Comparison of ENCODE assay signal across 19 mouse cellular contexts in the genomic region with DNA sequence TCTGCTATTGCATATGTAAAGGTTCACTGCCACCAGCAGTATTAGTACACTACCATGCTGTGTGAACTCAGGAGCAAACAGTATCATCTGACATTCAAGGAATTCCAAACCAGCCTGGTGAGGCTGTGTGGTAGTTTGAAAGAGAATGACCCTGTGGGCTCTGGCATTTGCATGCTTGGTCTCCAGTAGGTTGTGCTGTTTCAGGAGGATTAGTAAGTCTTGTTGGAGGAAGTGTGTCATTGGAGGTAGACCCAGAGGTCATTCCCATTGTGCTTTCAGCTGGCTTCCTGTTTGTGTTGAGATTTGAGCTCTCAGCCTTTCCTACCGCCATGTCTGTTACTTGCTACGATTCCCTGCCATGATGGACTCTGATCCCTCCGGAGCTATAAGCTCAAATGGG.
DNase-seq lines count a peak whose midpoint lies in the region; ATAC-seq and TF ChIP-seq lines count a peak whose summit lies in the region.
"Had no signal": no experiment of that assay in that cellular context is flagged by ENCODE, and none has a peak within 500 bp of the region (broad histone marks: within the 10 kb centered on the region; RNA-seq: fewer than 3 reads in every experiment).

No protein-coding gene starts in this region.

- peak; percentile 14; the same call in 1 of the 2 replicates for TF ChIP-seq CTCF in liver, postnatal 0 days (IDR thresholded peaks at IDR 0.05; ENCODE audit: low read depth)
- peak in 1 of 2 experiments; percentile 38; a peak in 2 of 4 replicates for TF ChIP-seq CTCF in CH12.LX (conservative IDR thresholded peaks at IDR 0.05 in 1 of 2, IDR thresholded peaks at IDR 0.05 in 1 of 2; ENCODE audit: low read depth in 2 of 2, low read length in 2 of 2)

- no peak for ATAC-seq in heart, embryonic 11.5 days (replicated peaks; ENCODE audit: insufficient number of reproducible peaks, low FRiP score, low TSS enrichment)
- ATAC-seq in liver, postnatal 0 days: no peak
- no peak for ATAC-seq in activated CD4-positive, CD25-positive, alpha-beta regulatory T cell, adult 4 months
- ATAC-seq: forebrain, embryonic 13.5 days; forebrain, postnatal 0 days; hindbrain, postnatal 0 days had no signal

- peak; percentile 34 for TF ChIP-seq RAD21 in CH12.LX (IDR thresholded peaks at IDR 0.05; ENCODE audit: low read depth, low read length)

- no peak for TF ChIP-seq POLR2A in CH12.LX (IDR thresholded peaks at IDR 0.05; ENCODE audit: low read depth, low read length)

- no peak overlapping the region for H3K27ac ChIP-seq in heart, embryonic 11.5 days (ENCODE audit: low read depth, low read length)
- H3K27ac ChIP-seq in liver, postnatal 0 days (ENCODE audit: low read depth): no peak overlapping the region
- no peak overlapping the region for H3K27ac ChIP-seq in CH12.LX (ENCODE audit: insufficient read depth, low read depth)
- H3K27ac ChIP-seq: forebrain, embryonic 13.5 days; hindbrain, embryonic 13.5 days; hindbrain, postnatal 0 days had no signal

- in situ Hi-C loops in CH12.LX (cut with MboI; ENCODE audit: low pct_ligation_motif_present, low pct_unique_long_range_greater_than_20kb, low sequenced_read_pairs): no loop called here

- H3K27me3 ChIP-seq in heart, embryonic 11.5 days (ENCODE audit: control insufficient read depth, insufficient read depth, low read length): no peaks in the 10 kb centered on the region
- no peaks in the 10 kb centered on the region for H3K27me3 ChIP-seq in liver, postnatal 0 days (ENCODE audit: insufficient read depth, low read length)
- H3K27me3 ChIP-seq in CH12.LX (replicated peaks): no peaks in the 10 kb centered on the region

- no peak for TF ChIP-seq EP300 in liver, postnatal 0 days (IDR thresholded peaks at IDR 0.05; ENCODE audit: low read depth)
- TF ChIP-seq EP300 in CH12.LX (IDR thresholded peaks at IDR 0.05; ENCODE audit: low read length): no peak

- WGBS in heart, embryonic 11.5 days (ENCODE audit: insufficient replicate concordance): 71% methylated on average over 3 of the region's 3 CpGs
- WGBS in liver, postnatal 0 days (ENCODE audit: insufficient replicate concordance): 71% methylated on average over 3 of the region's 3 CpGs

- H3K4me2 ChIP-seq in heart, embryonic 11.5 days: no peak overlapping the region
- H3K4me2 ChIP-seq in liver, postnatal 0 days (ENCODE audit: low read depth, low read length): no peak overlapping the region
- H3K4me2 ChIP-seq in CH12.LX (ENCODE audit: insufficient read depth, low read depth, poor library complexity, severe bottlenecking): no peak overlapping the region
- H3K4me2 ChIP-seq: forebrain, embryonic 13.5 days; hindbrain, embryonic 13.5 days had no signal

- peak; percentile 13 for DNase-seq in heart, adult 11 months
- DNase-seq in liver, postnatal 0 days: no peak
- DNase-seq in liver: no peak
- peak; percentile 24 for DNase-seq in CH12.LX (ENCODE audit: extremely low read depth)
- peak; percentile 79 for DNase-seq in R1 (ENCODE audit: low read depth, low spot score)
- DNase-seq: adrenal gland, adult 2 months; adrenal gland, postnatal 25 days; cerebellum, adult 18-20 months; cerebellum, adult 9-11 months; cerebellum, postnatal 36 days; forebrain, postnatal 0 days; gastrocnemius, postnatal 14 days; heart, postnatal 14 days had no signal

- no peaks in the 10 kb centered on the region for H3K36me3 ChIP-seq in heart, embryonic 11.5 days (ENCODE audit: control insufficient read depth, insufficient read depth, low read length)
- no peaks in the 10 kb centered on the region for H3K36me3 ChIP-seq in liver, postnatal 0 days (replicated peaks; ENCODE audit: insufficient read depth, low read length)
- H3K36me3 ChIP-seq in CH12.LX (replicated peaks in 1 of 2; ENCODE audit: control insufficient read depth in 1 of 2, insufficient read depth in 1 of 2, low read length in 1 of 2): no peaks in the 10 kb centered on the region
- H3K36me3 ChIP-seq: G1E; hindbrain, embryonic 13.5 days had no signal

- no peak overlapping the region for H3K9ac ChIP-seq in heart, embryonic 11.5 days (ENCODE audit: low read depth, low read length)
- H3K9ac ChIP-seq in liver, postnatal 0 days (replicated peaks): no peak overlapping the region
- H3K9ac ChIP-seq in CH12.LX (ENCODE audit: insufficient read depth, low read depth): no peak overlapping the region
- H3K9ac ChIP-seq: forebrain, embryonic 13.5 days; forebrain, postnatal 0 days; hindbrain, embryonic 13.5 days had no signal

- H3K4me1 ChIP-seq in heart, embryonic 11.5 days (ENCODE audit: control insufficient read depth, insufficient read depth, low read length): peaks cover 6% of the 10 kb centered on the region; the same call in 1 of the 2 replicates
- no peaks in the 10 kb centered on the region for H3K4me1 ChIP-seq in liver, postnatal 0 days (ENCODE audit: insufficient read depth)
- peaks cover 0 to 16% of the 10 kb centered on the region in 2 experiments; a peak in 2 of 4 replicates for H3K4me1 ChIP-seq in CH12.LX (ENCODE audit: control insufficient read depth in 1 of 2, insufficient read depth in 2 of 2)

- H3K4me3 ChIP-seq in heart, embryonic 11.5 days (ENCODE audit: low read depth, low read length): no peak overlapping the region
- no peak overlapping the region for H3K4me3 ChIP-seq in liver, postnatal 0 days (ENCODE audit: low read depth, low read length)
- no peak overlapping the region for H3K4me3 ChIP-seq in CH12.LX (replicated peaks in 1 of 3; ENCODE audit: low read depth in 2 of 3, low read length in 2 of 3, poor library complexity in 1 of 3)
- H3K4me3 ChIP-seq: forebrain, embryonic 13.5 days; hindbrain, embryonic 13.5 days had no signal

- no peaks in the 10 kb centered on the region for H3K9me3 ChIP-seq in heart, embryonic 11.5 days (replicated peaks; ENCODE audit: control insufficient read depth, low read length)
- H3K9me3 ChIP-seq in liver, postnatal 0 days (ENCODE audit: low read length): no peaks in the 10 kb centered on the region
- no peaks in the 10 kb centered on the region for H3K9me3 ChIP-seq in CH12.LX (replicated peaks; ENCODE audit: low read length)
- H3K9me3 ChIP-seq: forebrain, embryonic 13.5 days; G1E; hindbrain, embryonic 13.5 days had no signal

- no peaks in the 10 kb centered on the region for H3K79me2 ChIP-seq in CH12.LX (replicated peaks; ENCODE audit: control insufficient read depth, extremely low read depth, insufficient read depth, poor library complexity, severe bottlenecking)

- dilution Hi-C loops in CH12.LX (cut with MboI; ENCODE audit: extremely low pct_ligation_motif_present, extremely low pct_unique_long_range_greater_than_20kb, low sequenced_read_pairs): no loop called here

TF ChIP-seq in CH12.LX, 34 proteins besides CTCF, POLR2A, EP300 and RAD21:
- TF ChIP-seq HCFC1 (IDR thresholded peaks at IDR 0.05; ENCODE audit: low read depth, low read length) (peak; percentile 30; the same call in 1 of the 2 replicates), MXI1 (IDR thresholded peaks at IDR 0.05; ENCODE audit: low read depth, low read length) (0 out of 2 replicates have a peak, but pooled peaks have one; percentile 22), SMC3 (IDR thresholded peaks at IDR 0.05; ENCODE audit: low read depth, low read length) (peak; percentile 47), PAX5 (IDR thresholded peaks at IDR 0.05; ENCODE audit: low read length) (no peak)

Comparison
In these comparisons a context has a peak if more than half of its experiments do, and no peak if none do; other contexts are left out.
1. DNase-seq: peak in heart, adult 11 months (single experiment), CH12.LX (single experiment) and R1 (single experiment); none in liver, postnatal 0 days (single experiment) and liver (single experiment).